Mouse (Mus musculus) heart, postnatal 10 days (tissue): ENCODE measurements around the gene Ovch2. TPM values are rescaled to one million over a fixed set of nuclear protein-coding genes. Genes with fewer than 3 reads are reported as not detected.

ENCODE experiments used
- DNase-seq, 2 experiments: peaks; one replicate each; pipeline ENCODE4 v3.0.0; 2021
- intact Hi-C: fragments of 180-260 bp; cut with DNase I; formaldehyde crosslinking; loops from one replicate; pipeline ENCODE4 v1.15.1; 2025
- total RNA-seq, 2 experiments: library from RNA; stranded (reverse); gene quantifications; 2 replicates each; pipeline ENCODE4 v1.2.3; 2021

Gene Ovch2
- total RNA-seq, 2 experiments from 2014 or later = not detected

DNA sequence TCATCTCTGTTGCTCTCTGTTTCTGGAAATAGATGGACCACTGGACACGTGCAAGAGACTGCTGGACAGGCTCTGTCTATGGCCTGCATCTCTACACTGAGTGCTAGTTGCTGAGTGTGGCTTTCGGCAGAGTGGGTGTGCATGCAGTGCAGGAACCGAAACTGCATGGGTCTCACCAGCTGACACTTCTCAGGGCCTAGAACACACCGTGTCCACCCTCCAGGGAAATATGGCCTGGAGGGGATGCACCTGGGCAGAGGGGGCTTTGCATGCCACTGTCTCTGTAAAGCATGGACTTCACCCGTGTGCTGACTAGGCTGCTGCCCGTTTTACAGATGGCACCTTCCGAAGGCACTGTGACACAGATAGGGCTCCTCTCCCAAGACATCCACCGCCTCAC is 55.0 kb downstream of the Ovch2 start:
- intact Hi-C loops = no loop called here

DNA sequence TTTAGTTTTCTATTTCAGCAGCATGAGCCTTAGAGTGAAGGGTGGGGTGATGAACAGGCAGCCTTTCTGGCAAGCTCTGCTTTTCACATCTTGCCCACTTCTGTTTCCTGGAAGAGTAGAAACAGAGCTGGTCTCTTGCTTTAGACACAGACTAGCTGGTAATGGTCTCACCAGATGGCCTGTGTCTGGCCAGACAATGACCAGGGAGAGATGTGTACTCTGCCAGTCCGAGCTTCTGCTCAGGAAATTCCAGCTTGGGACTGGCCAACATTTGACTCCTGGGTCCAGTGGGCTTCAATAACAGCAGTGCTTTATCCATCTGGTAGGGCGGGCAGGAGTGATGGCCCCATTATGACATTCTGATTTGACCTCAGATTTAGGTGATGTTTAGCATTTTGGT is 55.9 kb downstream of the Ovch2 start:
- no peak for DNase-seq
- intact Hi-C loops = no loop called here

More for the DNA sequence above, 55.0 kb downstream of the Ovch2 start:
- no peak for DNase-seq

DNA sequence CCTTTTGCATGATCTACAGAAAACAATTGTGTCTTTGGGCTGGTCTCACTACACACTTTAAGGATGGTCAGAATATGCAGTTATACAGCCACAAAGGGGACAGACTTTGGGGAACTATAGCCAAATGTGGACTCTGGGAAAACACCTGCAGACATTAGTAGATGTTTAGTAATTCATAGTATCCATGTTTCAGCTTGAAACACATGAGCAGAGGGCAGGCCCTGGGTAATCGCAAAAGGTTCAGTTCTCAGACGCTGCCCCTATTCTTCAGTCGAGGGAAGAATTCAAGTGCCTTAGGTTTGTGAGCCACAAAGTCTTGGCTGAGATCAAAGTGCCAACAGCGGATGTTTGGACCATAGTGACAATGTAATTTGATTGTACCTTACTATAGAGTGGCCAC is 56.6 kb downstream of the Ovch2 start:
- no peak for DNase-seq
- intact Hi-C loops = no loop called here

DNA sequence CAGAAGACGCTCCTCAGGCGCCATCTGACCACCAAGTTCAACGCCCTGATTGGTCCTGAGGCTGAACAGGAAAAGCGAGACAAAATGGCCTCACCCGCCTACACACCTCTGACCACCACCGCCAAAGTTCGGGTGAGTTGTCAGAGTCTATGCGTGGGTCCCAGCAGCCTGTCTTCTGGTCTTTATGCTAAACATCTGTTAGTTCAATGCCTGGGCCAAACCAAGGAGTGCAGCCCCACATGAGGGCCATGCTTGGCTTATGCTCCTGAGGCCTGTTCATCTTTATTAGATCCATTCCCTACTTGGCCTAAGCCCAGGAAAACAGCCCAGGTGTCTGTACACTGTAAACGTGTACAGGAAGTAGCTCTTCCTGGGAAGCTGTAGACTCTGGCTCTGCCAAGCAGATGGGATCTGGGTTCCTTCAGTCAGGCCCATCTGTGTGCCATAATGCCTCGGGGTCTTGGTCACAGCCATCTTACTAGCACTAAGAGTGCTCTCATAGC is 58.0 kb downstream of the Ovch2 start:
- intact Hi-C loops = no loop called here
- no peak for DNase-seq

DNA sequence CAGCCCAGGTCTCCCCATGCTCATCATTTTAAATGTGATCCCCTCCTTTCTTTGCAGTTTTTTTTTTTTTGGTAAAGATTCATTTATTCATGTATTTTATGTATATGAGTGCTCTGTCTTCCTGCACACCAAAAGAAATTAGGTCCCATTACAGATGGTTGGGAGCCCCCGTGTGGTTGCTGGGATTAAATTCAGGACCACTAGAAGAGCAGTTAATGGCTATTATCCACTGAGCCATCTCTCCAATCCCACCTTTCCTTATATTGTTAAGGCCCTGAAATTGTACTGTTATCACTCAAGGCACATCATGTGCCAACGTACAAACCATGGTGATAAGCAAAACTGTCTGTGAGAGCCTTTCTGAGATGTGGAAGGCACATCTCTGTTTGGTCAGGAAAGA is 62.3 kb downstream of the Ovch2 start:
- intact Hi-C loops = loop anchor here (2.0 kb wide), 1 partner anchor 78 kb away; no protein-coding TSS in a partner anchor
- peak; percentile 14 to 30 for DNase-seq

DNA sequence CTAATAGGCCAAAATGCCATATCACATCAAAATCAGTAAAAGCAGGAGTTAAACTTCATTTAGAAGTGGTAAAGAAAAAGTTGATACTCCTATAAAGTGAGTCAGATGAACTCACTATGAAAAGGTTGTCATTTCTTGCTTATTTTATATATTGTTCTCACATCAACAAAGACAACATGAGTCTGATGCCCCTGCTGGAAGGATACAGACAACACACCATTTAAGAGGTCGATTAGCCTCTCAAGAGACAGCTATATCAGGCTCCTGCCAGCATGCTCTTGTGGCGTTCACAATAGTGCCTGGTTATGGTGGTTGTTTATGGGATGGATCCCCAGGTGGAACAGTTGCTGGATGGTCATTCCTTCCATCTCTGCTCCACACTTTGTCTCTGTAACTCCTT is 67.8 kb downstream of the Ovch2 start:
- intact Hi-C loops = no loop called here
- DNase-seq = no peak

Other genes starting within 250 kb of the Ovch2 start
- 1 to 10 TPM; 8.0 to 9.5 TPM for gene Olfml1, start 233.8 kb downstream of the Ovch2 start, total RNA-seq
- 10 to 100 TPM; 13.0 to 17.5 TPM for gene Ppfibp2, start 206.0 kb downstream of the Ovch2 start, total RNA-seq
- gene 5330417H12Rik, start 176.0 kb downstream of the Ovch2 start, total RNA-seq = not detected
- gene Cyb5r2, start 43.2 kb downstream of the Ovch2 start, total RNA-seq = not detected
- gene Olfr467, start 11.1 kb upstream of the Ovch2 start, total RNA-seq = not detected
- gene Olfr469, start 24.3 kb upstream of the Ovch2 start, total RNA-seq = not detected
- gene Olfr470, start 46.3 kb upstream of the Ovch2 start, total RNA-seq = not detected
- not detected for gene Olfr472, start 96.7 kb upstream of the Ovch2 start, total RNA-seq
- gene Olfr473, start 129.2 kb upstream of the Ovch2 start, total RNA-seq = not detected
- not detected for gene Olfr474, start 153.4 kb upstream of the Ovch2 start, total RNA-seq
- gene Olfr476, start 163.6 kb upstream of the Ovch2 start, total RNA-seq = not detected
- not detected for gene Olfr477, start 185.5 kb upstream of the Ovch2 start, total RNA-seq
- not detected for gene Olfr478, start 232.8 kb upstream of the Ovch2 start, total RNA-seq
- not detected for gene Olfr479, start 249.5 kb upstream of the Ovch2 start, total RNA-seq